Mouse (Mus musculus): ENCODE measurements around the gene Ccdc88c.

Ccdc88c gene

GRCm38 (mm10) chr12:100966253-100966652 lies 62.6 kb downstream of the Ccdc88c start:
- DNase-seq (ENCODE audit: low spot score), result no peak

GRCm38 (mm10) chr12:100965298-100965697 lies 63.6 kb downstream of the Ccdc88c start:
- no peak for DNase-seq (ENCODE audit: low spot score)

- DNase-seq (ENCODE audit: low spot score), result no peak
Measured at GRCm38 (mm10) chr12:100958621-100959592, 69.9 kb downstream of the Ccdc88c start.

GRCm38 (mm10) chr12:100958006-100958405 lies 70.8 kb downstream of the Ccdc88c start:
- DNase-seq (ENCODE audit: low spot score), result peak; percentile 69

GRCm38 (mm10) chr12:100957257-100957656 lies 71.6 kb downstream of the Ccdc88c start:
- DNase-seq (ENCODE audit: low spot score), result no peak

GRCm38 (mm10) chr12:100956825-100957224 lies 72.0 kb downstream of the Ccdc88c start:
- DNase-seq (ENCODE audit: low spot score), result no peak

GRCm38 (mm10) chr12:100956028-100956427 lies 72.8 kb downstream of the Ccdc88c start:
- DNase-seq (ENCODE audit: low spot score), result no peak

- DNase-seq (ENCODE audit: low spot score), result no peak
Measured at GRCm38 (mm10) chr12:100953926-100954325, 74.9 kb downstream of the Ccdc88c start.

GRCm38 (mm10) chr12:100952193-100952931 lies 76.5 kb downstream of the Ccdc88c start:
- peak; percentile 63 for DNase-seq (ENCODE audit: low spot score)

- DNase-seq (ENCODE audit: low spot score), result no peak
Measured at GRCm38 (mm10) chr12:100949146-100949545, 79.7 kb downstream of the Ccdc88c start.

GRCm38 (mm10) chr12:100948021-100948420 lies 80.8 kb downstream of the Ccdc88c start:
- DNase-seq (ENCODE audit: low spot score), result no peak

GRCm38 (mm10) chr12:100945948-100946347 lies 82.9 kb downstream of the Ccdc88c start:
- DNase-seq (ENCODE audit: low spot score), result no peak

GRCm38 (mm10) chr12:100945501-100945900 lies 83.4 kb downstream of the Ccdc88c start:
- no peak for DNase-seq (ENCODE audit: low spot score)

- no peak for DNase-seq (ENCODE audit: low spot score)
Measured at GRCm38 (mm10) chr12:100944921-100945336, 83.9 kb downstream of the Ccdc88c start.

- DNase-seq (ENCODE audit: low spot score), result no peak
Measured at GRCm38 (mm10) chr12:100943146-100943545, 85.7 kb downstream of the Ccdc88c start.

GRCm38 (mm10) chr12:100941361-100941760 lies 87.5 kb downstream of the Ccdc88c start:
- no peak for DNase-seq (ENCODE audit: low spot score)

- DNase-seq (ENCODE audit: low spot score), result no peak
Measured at GRCm38 (mm10) chr12:100937441-100938360, 91.2 kb downstream of the Ccdc88c start.

GRCm38 (mm10) chr12:100936737-100937136 lies 92.1 kb downstream of the Ccdc88c start:
- peak; percentile 44 for DNase-seq (ENCODE audit: low spot score)

- peak; percentile 50 for DNase-seq (ENCODE audit: low spot score)
Measured at GRCm38 (mm10) chr12:100936116-100936515, 92.7 kb downstream of the Ccdc88c start.

- DNase-seq (ENCODE audit: low spot score), result peak; percentile 58
Measured at GRCm38 (mm10) chr12:100934796-100935195, 94.1 kb downstream of the Ccdc88c start.

- no peak for DNase-seq (ENCODE audit: low spot score)
Measured at GRCm38 (mm10) chr12:100931653-100932052, 97.2 kb downstream of the Ccdc88c start.

GRCm38 (mm10) chr12:100928286-100928685 lies 100.6 kb downstream of the Ccdc88c start:
- no peak for DNase-seq (ENCODE audit: low spot score)

Data from yolk sac, embryonic 10.5 days (tissue).